ENCODE assay signal across 22 mouse cellular contexts in the genomic region with DNA sequence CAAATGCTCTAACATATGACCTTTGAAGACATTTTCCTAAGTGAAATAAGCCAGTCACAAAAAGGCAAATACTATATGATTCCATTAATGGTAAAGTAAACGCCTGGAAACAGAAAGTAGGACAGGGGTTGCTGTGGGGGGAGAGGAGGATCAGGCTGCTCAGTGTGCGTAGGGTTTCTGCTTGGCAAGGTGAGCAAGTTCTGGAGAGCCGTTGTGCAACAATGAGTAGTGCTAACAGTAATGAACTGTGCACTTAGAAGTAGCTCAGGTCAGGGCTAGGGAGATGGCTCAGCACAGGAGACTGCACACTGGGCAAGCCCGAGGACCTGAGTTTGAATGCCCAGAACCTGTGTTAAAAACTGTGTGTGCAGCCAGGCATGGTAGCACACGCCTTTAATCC.
"Had no signal": no experiment of that assay in that cellular context is flagged by ENCODE, and none has a peak within 500 bp of the region (broad histone marks: within the 10 kb centered on the region; RNA-seq: fewer than 3 reads in every experiment).

No protein-coding gene starts in this region.

- DNase-seq: kidney, adult 11 months; kidney, adult 8-10 months; kidney, postnatal 14 days; kidney, postnatal 4 days; left cerebral cortex, postnatal 4 days; retina, postnatal 1 day; right cerebral cortex, postnatal 25 days; spleen, adult 18-20 months; thymus, adult 2 months; thymus, postnatal 14 days; thymus, postnatal 4 days had no signal

- H3K27ac ChIP-seq: intestine, embryonic 15.5 days; kidney, embryonic 15.5 days; limb, embryonic 12.5 days; limb, embryonic 15.5 days; liver, embryonic 15.5 days; macrophage; midbrain, embryonic 12.5 days; midbrain, embryonic 15.5 days; neural tube, embryonic 13.5 days; stomach, embryonic 15.5 days had no signal

- H3K27me3 ChIP-seq: intestine, embryonic 15.5 days; kidney, embryonic 15.5 days; limb, embryonic 12.5 days; limb, embryonic 15.5 days; midbrain, embryonic 12.5 days; midbrain, embryonic 15.5 days; neural tube, embryonic 13.5 days; stomach, embryonic 15.5 days had no signal

- H3K4me2 ChIP-seq: intestine, embryonic 15.5 days; kidney, embryonic 15.5 days; limb, embryonic 12.5 days; limb, embryonic 15.5 days; liver, embryonic 15.5 days; midbrain, embryonic 12.5 days; midbrain, embryonic 15.5 days; neural tube, embryonic 13.5 days; stomach, embryonic 15.5 days had no signal

- H3K9ac ChIP-seq: intestine, embryonic 15.5 days; kidney, embryonic 15.5 days; limb, embryonic 12.5 days; limb, embryonic 15.5 days; liver, embryonic 15.5 days; midbrain, embryonic 12.5 days; midbrain, embryonic 15.5 days; neural tube, embryonic 13.5 days; stomach, embryonic 15.5 days had no signal

- H3K4me1 ChIP-seq: intestine, embryonic 15.5 days; limb, embryonic 12.5 days; limb, embryonic 15.5 days; midbrain, embryonic 12.5 days; midbrain, embryonic 15.5 days; neural tube, embryonic 13.5 days had no signal

- ATAC-seq: intestine, embryonic 15.5 days; midbrain, embryonic 15.5 days had no signal

- H3K9me3 ChIP-seq: intestine, embryonic 15.5 days; limb, embryonic 12.5 days; limb, embryonic 15.5 days; liver, embryonic 15.5 days; midbrain, embryonic 12.5 days; midbrain, embryonic 15.5 days; neural tube, embryonic 13.5 days; stomach, embryonic 15.5 days had no signal

- H3K36me3 ChIP-seq: intestine, embryonic 15.5 days; kidney, embryonic 15.5 days; limb, embryonic 12.5 days; limb, embryonic 15.5 days; liver, embryonic 15.5 days; midbrain, embryonic 12.5 days; midbrain, embryonic 15.5 days; neural tube, embryonic 13.5 days; stomach, embryonic 15.5 days had no signal

- H3K4me3 ChIP-seq: intestine, embryonic 15.5 days; kidney, embryonic 15.5 days; limb, embryonic 12.5 days; limb, embryonic 15.5 days; liver, embryonic 15.5 days; midbrain, embryonic 12.5 days; midbrain, embryonic 15.5 days; myocyte; neural tube, embryonic 13.5 days; stomach, embryonic 15.5 days had no signal
